Mouse (Mus musculus) small intestine, adult 2 months (tissue): ENCODE measurements around the gene Ppp1r12a. TPM values are rescaled to one million over a fixed set of nuclear protein-coding genes. Genes with fewer than 3 reads are reported as not detected.

Source experiments
- H3K27ac ChIP-seq: fragments of 200-500 bp; 2 replicates; pipeline ENCODE4 v1.5.1; 2012; ENCODE audit warnings: low read depth, low read length, control low read depth, inconsistent platforms; ENCODE audit not compliant: insufficient read depth
- H3K27me3 ChIP-seq: fragments of 200-500 bp; 2 replicates; pipeline ENCODE4 v1.6.1; 2012; ENCODE audit warnings: mild to moderate bottlenecking, moderate library complexity, low read length, inconsistent platforms; ENCODE audit not compliant: control insufficient read depth, insufficient read depth
- H3K36me3 ChIP-seq: fragments of 200-500 bp; 2 replicates; pipeline ENCODE4 v1.6.1; 2012; ENCODE audit warnings: mild to moderate bottlenecking, low read length, control low read depth, inconsistent platforms; ENCODE audit not compliant: control insufficient read depth, insufficient read depth
- H3K4me1 ChIP-seq: fragments of 200-500 bp; 2 replicates; pipeline ENCODE4 v1.6.1; 2012; ENCODE audit warnings: low read length, inconsistent platforms, mixed read lengths; ENCODE audit not compliant: control insufficient read depth, insufficient read depth, insufficient read length
- H3K4me3 ChIP-seq: fragments of 200-500 bp; 2 replicates; pipeline ENCODE4 v1.5.1; 2012; ENCODE audit warnings: low read depth, mild to moderate bottlenecking, control low read depth, inconsistent platforms, low read length, moderate library complexity
- CTCF ChIP-seq: fragments of 200-500 bp; IDR thresholded peaks from 2 replicates; pipeline ENCODE4 v1.5.1; 2012; ENCODE audit warnings: low read depth, mild to moderate bottlenecking, control low read depth, inconsistent platforms, low read length, moderate library complexity, mixed read lengths; ENCODE audit not compliant: insufficient replicate concordance, insufficient read length; ENCODE audit errors: extremely low read depth
- POLR2A ChIP-seq: fragments of 200-500 bp; IDR thresholded peaks from 2 replicates; pipeline ENCODE4 v1.6.1; 2012; ENCODE audit warnings: low read depth, mild to moderate bottlenecking, control low read depth, inconsistent platforms, low read length, moderate library complexity
- WGBS: fragments of 180-500 bp; shearing (Covaris S2); methylation state at CpG from one replicate; pipeline ENCODE4 v1.1.7; 2018; 5-methylcytosine and 5-hydroxymethylcytosine counted together
- polyA plus RNA-seq: library from polyadenylated mRNA; depleted of rRNA; stranded (reverse); fragments of >200 nt; gene quantifications from 2 replicates; pipeline ENCODE4 v1.2.3, GENCODE M21; 2012

Ppp1r12a gene
- polyA plus RNA-seq, 1 experiment: 16.0 TPM

DNA sequence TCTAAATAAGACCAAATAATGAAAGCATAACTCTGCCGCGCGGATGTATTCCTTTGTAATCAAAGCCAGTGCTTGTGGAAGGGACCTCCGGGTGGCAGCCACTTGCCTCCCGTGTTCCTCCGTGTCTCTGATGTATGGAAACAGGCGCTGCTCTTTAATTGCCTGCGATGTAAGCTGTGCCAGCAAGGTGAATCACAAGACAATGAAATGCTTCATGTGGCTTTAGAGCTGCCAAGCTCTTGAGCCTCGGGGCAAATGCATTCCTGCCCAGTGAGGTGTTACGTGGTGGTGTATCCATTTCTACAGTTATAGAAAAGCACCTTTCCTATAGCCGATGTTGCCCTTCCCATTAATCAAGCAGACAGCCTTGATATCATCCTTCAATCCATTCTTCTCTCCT is 145.8 kb downstream of the Ppp1r12a start:
- no peak for TF ChIP-seq POLR2A
- no peak for TF ChIP-seq CTCF
- WGBS: 79% methylated on average over 11 of the region's 11 CpGs
- Histone ChIP-seq H3K27me3 (no peaks in the 10 kb centered on the region), H3K4me1 (no peaks in the 10 kb centered on the region), H3K36me3 (no peaks in the 10 kb centered on the region), H3K27ac (no peak overlapping the region), H3K4me3 (no peak overlapping the region)

DNA sequence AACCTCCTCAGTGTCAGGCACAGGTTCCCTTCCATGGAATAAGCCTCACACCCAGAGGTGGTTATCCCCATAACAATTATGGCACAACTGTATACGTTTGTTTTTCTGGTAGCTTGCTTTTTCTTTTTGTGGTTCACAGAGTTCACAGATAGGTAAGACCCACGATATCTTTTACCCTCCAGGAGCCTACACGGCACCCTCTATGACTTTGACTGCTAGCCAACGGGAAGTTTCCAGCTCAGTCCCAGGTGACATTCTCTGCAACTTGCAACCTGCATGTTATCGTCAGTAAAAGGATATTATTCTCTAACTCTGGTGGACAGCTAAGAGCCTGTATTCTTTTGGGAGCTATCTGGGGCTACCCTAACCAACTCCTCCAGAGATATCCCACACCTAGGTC is 148.2 kb downstream of the Ppp1r12a start:
- TF ChIP-seq CTCF (no peak), POLR2A (no peak)
- Histone ChIP-seq H3K4me3 (no peak overlapping the region), H3K27ac (no peak overlapping the region), H3K4me1 (no peaks in the 10 kb centered on the region), H3K27me3 (no peaks in the 10 kb centered on the region), H3K36me3 (no peaks in the 10 kb centered on the region)
- 71% methylated on average over 5 of the region's 5 CpGs for WGBS

DNA sequence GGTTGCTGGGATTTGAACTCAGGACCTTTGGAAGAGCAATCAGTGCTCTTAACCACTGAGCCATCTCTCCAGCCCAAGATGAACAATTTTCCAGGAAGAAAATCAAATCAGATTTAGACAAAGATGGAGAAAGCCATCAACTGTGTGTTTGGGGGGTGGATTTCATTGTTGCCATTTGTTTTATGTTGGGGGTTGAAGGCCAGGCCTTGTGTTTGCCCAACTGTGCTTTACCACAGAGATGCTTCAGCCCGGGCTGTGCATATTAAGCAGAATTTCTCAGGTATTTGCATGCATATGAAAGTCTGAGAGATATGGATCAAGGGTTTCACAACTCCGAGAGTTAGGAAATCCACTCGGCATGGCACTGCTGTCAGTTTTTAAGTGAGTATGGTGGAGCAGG is 149.4 kb downstream of the Ppp1r12a start:
- no peaks in the 10 kb centered on the region for H3K36me3 ChIP-seq
- H3K4me1 ChIP-seq: no peaks in the 10 kb centered on the region
- H3K27ac ChIP-seq: no peak overlapping the region
- TF ChIP-seq CTCF: no peak
- TF ChIP-seq POLR2A: no peak
- 84% methylated on average over 3 of the region's 3 CpGs for WGBS
- no peaks in the 10 kb centered on the region for H3K27me3 ChIP-seq
- no peak overlapping the region for H3K4me3 ChIP-seq

- no peaks in the 10 kb centered on the region for H3K27me3 ChIP-seq
- no peak overlapping the region for H3K27ac ChIP-seq
- no peaks in the 10 kb centered on the region for H3K4me1 ChIP-seq
- WGBS: 79% methylated on average over 6 of the region's 6 CpGs
- no peak overlapping the region for H3K4me3 ChIP-seq
- no peak for TF ChIP-seq CTCF
- TF ChIP-seq POLR2A: no peak
- no peaks in the 10 kb centered on the region for H3K36me3 ChIP-seq
Measured at GRCm38 (mm10) chr10:108313845-108314244, 151.9 kb downstream of the Ppp1r12a start.

- Histone ChIP-seq H3K4me3 (no peak overlapping the region), H3K27me3 (no peaks in the 10 kb centered on the region), H3K36me3 (no peaks in the 10 kb centered on the region), H3K4me1 (no peaks in the 10 kb centered on the region), H3K27ac (no peak overlapping the region)
- TF ChIP-seq CTCF: no peak
- no peak for TF ChIP-seq POLR2A
- WGBS: 85% methylated on average over 8 of the region's 8 CpGs
Measured at GRCm38 (mm10) chr10:108314396-108314795, 152.4 kb downstream of the Ppp1r12a start.

GRCm38 (mm10) chr10:108315236-108315635 is 153.2 kb downstream of the Ppp1r12a start:
- WGBS: 95% methylated on average over 7 of the region's 7 CpGs
- Histone ChIP-seq H3K27ac (no peak overlapping the region), H3K27me3 (no peaks in the 10 kb centered on the region), H3K4me3 (no peak overlapping the region), H3K36me3 (no peaks in the 10 kb centered on the region), H3K4me1 (no peaks in the 10 kb centered on the region)
- TF ChIP-seq POLR2A (no peak), CTCF (no peak)

GRCm38 (mm10) chr10:108328356-108328755 is 166.4 kb downstream of the Ppp1r12a start:
- 79% methylated on average over 7 of the region's 7 CpGs for WGBS
- Histone ChIP-seq H3K4me3 (no peak overlapping the region), H3K36me3 (peaks cover 2% of the 10 kb centered on the region; the same call in 1 of the 2 replicates), H3K4me1 (peaks cover 4% of the 10 kb centered on the region; the same call in 1 of the 2 replicates), H3K27me3 (no peaks in the 10 kb centered on the region), H3K27ac (no peak overlapping the region)
- TF ChIP-seq CTCF: no peak
- no peak for TF ChIP-seq POLR2A
